Mouse (Mus musculus) testis, adult 2 months (tissue): ENCODE measurements around the gene Hmga1.

Experiments
- CTCF ChIP-seq: fragments of 200-500 bp; IDR thresholded peaks from 2 replicates; pipeline ENCODE4 v1.5.1; 2012; ENCODE audit warnings: low read depth, mild to moderate bottlenecking, inconsistent platforms, low read length, moderate library complexity; ENCODE audit not compliant: control insufficient read depth, insufficient read depth, insufficient replicate concordance
- POLR2A ChIP-seq: fragments of 200-500 bp; IDR thresholded peaks from 2 replicates; pipeline ENCODE4 v1.6.1; 2012; ENCODE audit warnings: low read depth, mild to moderate bottlenecking, inconsistent platforms, low read length, moderate library complexity; ENCODE audit not compliant: control insufficient read depth

DNA sequence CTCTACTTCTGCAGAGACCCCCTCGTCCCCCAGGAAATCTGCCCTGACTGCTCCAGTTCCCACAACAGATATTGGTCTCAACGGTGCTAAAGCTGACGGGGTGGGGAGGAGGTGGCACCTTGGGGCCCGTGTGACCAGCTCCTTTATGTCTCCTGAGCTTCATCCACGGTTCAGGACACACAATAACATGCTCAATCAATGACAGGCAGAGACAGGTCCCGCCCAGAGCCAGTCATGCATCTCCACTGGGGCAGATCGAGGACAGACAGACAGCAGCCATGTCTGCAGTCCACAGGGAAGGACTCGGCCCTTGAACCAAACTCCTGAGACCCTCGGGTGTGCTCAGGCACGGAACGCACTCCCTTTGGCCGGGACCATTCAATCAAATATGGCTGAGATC is 48.3 kb upstream of the Hmga1 start:
- TF ChIP-seq CTCF (no peak), POLR2A (no peak)
